Mouse (Mus musculus): ENCODE measurements at regions not wholly inside any gene's neighbourhood (a gene's known extent, or its start where the extent isn't known, plus 50 kb on each side); places are given as distances from the start of the nearest gene placed in this dataset.
"Not testable (repeated sequence)": the region's sequence is repeated elsewhere in the genome, so short reads cannot be mapped to it uniquely, and the experiment has no call there.

- not testable (repeated sequence) for TF ChIP-seq EP300 (IDR thresholded peaks at IDR 0.05; ENCODE audit: insufficient read depth, low read depth, low read length); CTCF (IDR thresholded peaks at IDR 0.05; ENCODE audit: low read depth, low read length)
These were observed 694.5 kb downstream of the Dad1 start for GRCm38 (mm10) chr14:53559386-53559920.
